Mouse (Mus musculus): Measurements from ENCODE around the gene Serpind1. TPM values are rescaled to one million over a fixed set of nuclear protein-coding genes. Genes with fewer than 3 reads are reported as not detected.

Serpind1 gene
- total RNA-seq, 2 experiments from 2014 or later = 0.15 to 0.28 TPM

GRCm38 (mm10) chr16:17383594-17384326 is 52.6 kb downstream of the Serpind1 start:
- intact Hi-C loops (cut with DNase I) = no loop called here
- no peak for TF ChIP-seq CTCF (IDR thresholded peaks at IDR 0.05)
- Histone ChIP-seq H3K4me3 (no peak overlapping the region), H3K27ac (no peak overlapping the region)
- DNase-seq = no peak

GRCm38 (mm10) chr16:17392784-17393183 is 61.6 kb downstream of the Serpind1 start:
- no peak for DNase-seq
- intact Hi-C loops (cut with DNase I) = no loop called here
- no peak for TF ChIP-seq CTCF (IDR thresholded peaks at IDR 0.05)
- Histone ChIP-seq H3K27ac (no peak overlapping the region), H3K4me3 (no peak overlapping the region)

Other genes starting within 250 kb of the Serpind1 start
- gene Ppil2, start 220.1 kb upstream of the Serpind1 start, total RNA-seq (2021) = 10 to 100 TPM; 27.6 to 31.4 TPM
- not detected for gene 2610318N02Rik, start 206.2 kb upstream of the Serpind1 start, total RNA-seq (2021)
- 1 to 10 TPM; 4.3 to 8.0 TPM for gene Sdf2l1, start 199.0 kb upstream of the Serpind1 start, total RNA-seq (2021)
- under 1 TPM in 1 of 2 experiments, not detected in 1; 0.31 TPM for gene Ydjc, start 186.8 kb upstream of the Serpind1 start, total RNA-seq (2021)
- gene Ccdc116, start 184.1 kb upstream of the Serpind1 start, total RNA-seq (2021) = under 1 TPM in 1 of 2 experiments, not detected in 1; 0.11 TPM
- 100 to 1,000 TPM; 143 to 150 TPM for gene Ube2l3, start 128.7 kb upstream of the Serpind1 start, total RNA-seq (2021)
- under 1 TPM in 1 of 2 experiments, not detected in 1; 0.05 TPM for gene Rimbp3, start 122.8 kb upstream of the Serpind1 start, total RNA-seq (2021)
- gene Hic2, start 97.8 kb upstream of the Serpind1 start, total RNA-seq (2021) = 1 to 10 TPM; 1.1 to 1.8 TPM
- 1 to 10 TPM in 1 of 2 experiments, under 1 TPM in 1; 0.92 to 1.7 TPM for gene Tmem191c, start 55.3 kb upstream of the Serpind1 start, total RNA-seq (2021)
- gene Snap29, start 74.6 kb downstream of the Serpind1 start, total RNA-seq (2021) = 10 to 100 TPM; 18.4 to 25.0 TPM
- 10 to 100 TPM; 20.2 to 24.3 TPM for gene Pi4ka, start 74.9 kb downstream of the Serpind1 start, total RNA-seq (2021)
- 10 to 100 TPM; 21.6 to 28.3 TPM for gene Crkl, start 120.6 kb downstream of the Serpind1 start, total RNA-seq (2021)
- gene Aifm3, start 158.2 kb downstream of the Serpind1 start, total RNA-seq (2021) = under 1 TPM in 1 of 2 experiments, not detected in 1; 0.08 TPM
- gene Lztr1, start 177.3 kb downstream of the Serpind1 start, total RNA-seq (2021) = 10 to 100 TPM; 25.2 to 25.9 TPM
- gene Thap7, start 199.8 kb downstream of the Serpind1 start, total RNA-seq (2021) = 10 to 100 TPM; 15.8 to 16.0 TPM
- gene Lrrc74b, start 229.9 kb downstream of the Serpind1 start, total RNA-seq (2021) = 1 to 10 TPM; 1.6 to 1.8 TPM
- 10 to 100 TPM in 1 of 2 experiments, 1 to 10 TPM in 1; 9.9 to 11.7 TPM for gene P2rx6, start 230.5 kb downstream of the Serpind1 start, total RNA-seq (2021)

Data from gastrocnemius, adult 2 months (tissue).